Mouse (Mus musculus): Measurements from ENCODE around the gene Nt5c3. TPM values are rescaled to one million over a fixed set of nuclear protein-coding genes. Genes with fewer than 3 reads are reported as not detected.

Gene Nt5c3
- total RNA-seq, 1 experiment, result 15.6 TPM

DNA sequence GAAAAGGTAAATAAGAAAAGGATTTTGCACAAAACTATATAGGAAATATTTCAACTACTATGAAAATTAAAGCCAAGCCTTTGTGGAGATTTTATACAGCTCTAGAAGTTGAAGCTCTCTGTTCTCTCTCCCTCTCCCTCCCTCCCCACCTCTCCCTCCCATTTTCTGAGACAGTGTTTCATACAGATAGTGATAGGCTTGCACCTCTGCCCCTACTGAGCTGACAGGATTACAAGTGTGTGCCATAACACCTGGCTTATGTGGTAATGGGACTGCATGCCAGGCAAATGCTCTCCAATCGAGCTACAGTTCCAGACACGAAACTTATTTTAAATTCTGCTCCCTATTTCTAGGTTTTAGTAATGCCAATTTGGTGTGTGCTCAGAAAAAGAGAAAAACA is 12.8 kb downstream of the Nt5c3 start:
- no peak overlapping the region for H3K4me3 ChIP-seq (ENCODE audit: insufficient read depth in 1 of 2, low read depth in 1 of 2, low read length in 2 of 2, poor library complexity in 1 of 2, severe bottlenecking in 1 of 2)
- H3K9me3 ChIP-seq (ENCODE audit: control insufficient read depth, insufficient read depth, low read depth, low read length), result no peaks in the 10 kb centered on the region
- H3K27ac ChIP-seq (ENCODE audit: insufficient read depth, low read depth, low read length, poor library complexity, severe bottlenecking), result no peak overlapping the region
- H3K4me1 ChIP-seq (ENCODE audit: control insufficient read depth in 2 of 2, insufficient read depth in 2 of 2, low read length in 2 of 2, poor library complexity in 1 of 2), result no peaks in the 10 kb centered on the region
- no peak for DNase-seq (ENCODE audit: low read depth, low spot score)
- in situ Hi-C loops (cut with MboI; ENCODE audit: low sequenced_read_pairs in 2 of 2, unreplicated experiment in 2 of 2), result no loop called here
- H3K36me3 ChIP-seq (ENCODE audit: control insufficient read depth, insufficient read depth, low read length, poor library complexity, severe bottlenecking), result no peaks in the 10 kb centered on the region
- TF ChIP-seq HCFC1 (IDR thresholded peaks at IDR 0.05; ENCODE audit: borderline replicate concordance, insufficient read depth, low read length), result no peak
- no peak for TF ChIP-seq ZNF384 (IDR thresholded peaks at IDR 0.05; ENCODE audit: low read depth, low read length)
- TF ChIP-seq ZC3H11A (IDR thresholded peaks at IDR 0.05; ENCODE audit: borderline replicate concordance, low read depth, low read length), result no peak
- TF ChIP-seq MAFK (IDR thresholded peaks at IDR 0.05; ENCODE audit: insufficient read depth, low read depth, low read length), result no peak
- H3K9ac ChIP-seq (ENCODE audit: insufficient read depth, low read depth, low read length, poor library complexity, severe bottlenecking), result no peak overlapping the region

DNA sequence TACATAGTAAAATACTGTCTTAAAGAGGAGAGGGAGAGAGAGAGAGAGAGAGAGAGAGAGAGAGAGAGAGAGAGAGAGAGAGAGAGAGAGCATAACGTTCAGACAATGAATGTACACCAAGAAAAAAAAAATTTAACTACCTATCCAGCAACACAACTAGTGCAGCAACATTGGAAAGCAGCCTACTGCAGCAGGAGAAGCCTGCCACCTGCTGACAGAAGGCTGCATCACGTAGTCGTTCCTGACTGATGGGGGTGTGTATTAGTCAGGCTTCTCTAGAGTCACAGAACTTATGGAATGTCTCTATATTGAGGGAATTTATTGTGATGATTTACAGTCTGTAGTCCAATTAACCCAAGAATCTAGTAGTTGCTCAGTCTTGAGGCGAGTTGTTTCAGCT is 14.8 kb downstream of the Nt5c3 start:
- H3K27ac ChIP-seq (ENCODE audit: insufficient read depth, low read depth, low read length, poor library complexity, severe bottlenecking), result no peak overlapping the region
- H3K9ac ChIP-seq (ENCODE audit: insufficient read depth, low read depth, low read length, poor library complexity, severe bottlenecking), result no peak overlapping the region
- no peaks in the 10 kb centered on the region for H3K4me1 ChIP-seq (ENCODE audit: control insufficient read depth in 2 of 2, insufficient read depth in 2 of 2, low read length in 2 of 2, poor library complexity in 1 of 2)
- TF ChIP-seq ZNF384 (IDR thresholded peaks at IDR 0.05; ENCODE audit: low read depth, low read length) (no peak), CHD2 (IDR thresholded peaks at IDR 0.05; ENCODE audit: low read depth, low read length) (no peak), ZC3H11A (IDR thresholded peaks at IDR 0.05; ENCODE audit: borderline replicate concordance, low read depth, low read length) (no peak), MAFK (IDR thresholded peaks at IDR 0.05; ENCODE audit: insufficient read depth, low read depth, low read length) (no peak), HCFC1 (IDR thresholded peaks at IDR 0.05; ENCODE audit: borderline replicate concordance, insufficient read depth, low read length) (no peak)
- peak; percentile 25 for DNase-seq (ENCODE audit: low read depth, low spot score)
- in situ Hi-C loops (cut with MboI; ENCODE audit: low sequenced_read_pairs in 2 of 2, unreplicated experiment in 2 of 2), result loop anchor here in 1 of 2 experiments (10.0 kb wide), 1 partner anchor 104 kb away; no protein-coding TSS in a partner anchor
- no peaks in the 10 kb centered on the region for H3K36me3 ChIP-seq (ENCODE audit: control insufficient read depth, insufficient read depth, low read length, poor library complexity, severe bottlenecking)
- H3K9me3 ChIP-seq (ENCODE audit: control insufficient read depth, insufficient read depth, low read depth, low read length), result no peaks in the 10 kb centered on the region
- no peak overlapping the region for H3K4me3 ChIP-seq (ENCODE audit: insufficient read depth in 1 of 2, low read depth in 1 of 2, low read length in 2 of 2, poor library complexity in 1 of 2, severe bottlenecking in 1 of 2)

DNA sequence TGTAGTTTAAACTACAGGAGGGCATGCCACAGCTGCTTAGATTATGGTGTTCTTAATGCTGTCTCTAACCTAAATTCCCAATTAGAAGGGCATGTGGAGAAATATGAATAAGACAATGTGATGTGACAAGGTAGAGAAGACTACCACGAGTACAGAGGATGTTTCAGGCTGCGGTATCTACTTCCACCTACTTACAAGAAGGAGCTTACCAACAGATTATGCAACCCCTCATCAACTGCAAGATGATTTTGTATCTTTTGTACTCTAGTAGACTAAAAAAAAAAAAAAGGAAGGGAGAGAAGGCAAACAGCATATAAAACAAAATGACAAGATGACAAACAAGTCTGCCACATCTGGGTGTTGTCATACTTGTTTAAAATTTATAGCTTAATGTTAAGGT is 15.3 kb downstream of the Nt5c3 start:
- H3K9me3 ChIP-seq (ENCODE audit: control insufficient read depth, insufficient read depth, low read depth, low read length), result no peaks in the 10 kb centered on the region
- H3K4me3 ChIP-seq (ENCODE audit: insufficient read depth in 1 of 2, low read depth in 1 of 2, low read length in 2 of 2, poor library complexity in 1 of 2, severe bottlenecking in 1 of 2), result no peak overlapping the region
- H3K4me1 ChIP-seq (ENCODE audit: control insufficient read depth in 2 of 2, insufficient read depth in 2 of 2, low read length in 2 of 2, poor library complexity in 1 of 2), result no peaks in the 10 kb centered on the region
- H3K27ac ChIP-seq (ENCODE audit: insufficient read depth, low read depth, low read length, poor library complexity, severe bottlenecking), result no peak overlapping the region
- no peak overlapping the region for H3K9ac ChIP-seq (ENCODE audit: insufficient read depth, low read depth, low read length, poor library complexity, severe bottlenecking)
- no peaks in the 10 kb centered on the region for H3K36me3 ChIP-seq (ENCODE audit: control insufficient read depth, insufficient read depth, low read length, poor library complexity, severe bottlenecking)
- TF ChIP-seq CHD2 (IDR thresholded peaks at IDR 0.05; ENCODE audit: low read depth, low read length) (no peak), ZC3H11A (IDR thresholded peaks at IDR 0.05; ENCODE audit: borderline replicate concordance, low read depth, low read length) (no peak), ZNF384 (IDR thresholded peaks at IDR 0.05; ENCODE audit: low read depth, low read length) (no peak), MAFK (IDR thresholded peaks at IDR 0.05; ENCODE audit: insufficient read depth, low read depth, low read length) (no peak), HCFC1 (IDR thresholded peaks at IDR 0.05; ENCODE audit: borderline replicate concordance, insufficient read depth, low read length) (no peak)
- in situ Hi-C loops (cut with MboI; ENCODE audit: low sequenced_read_pairs in 2 of 2, unreplicated experiment in 2 of 2), result loop anchor here in 1 of 2 experiments (10.0 kb wide), 1 partner anchor 104 kb away; no protein-coding TSS in a partner anchor
- no peak for DNase-seq (ENCODE audit: low read depth, low spot score)

DNA sequence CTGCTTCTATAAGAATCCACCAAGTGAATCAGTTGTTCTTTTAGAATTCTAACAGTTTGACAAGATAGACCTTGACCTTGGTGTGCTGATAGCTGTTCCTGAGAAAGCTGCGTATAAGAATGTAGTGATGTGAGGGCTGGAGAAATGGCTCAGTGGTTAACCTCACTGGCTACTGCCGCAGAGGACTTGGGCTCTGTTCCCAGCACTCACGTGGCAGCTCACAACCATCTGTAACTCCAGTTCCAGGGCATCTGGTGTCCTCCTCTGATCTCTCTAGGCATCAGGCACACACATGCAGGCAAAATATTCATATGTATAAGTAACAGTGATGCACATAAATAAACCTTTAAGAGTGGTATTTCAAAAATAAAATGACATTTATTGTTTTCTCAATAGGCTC is 15.8 kb downstream of the Nt5c3 start:
- in situ Hi-C loops (cut with MboI; ENCODE audit: low sequenced_read_pairs in 2 of 2, unreplicated experiment in 2 of 2), result loop anchor here in 1 of 2 experiments (10.0 kb wide), 1 partner anchor 103 kb away; no protein-coding TSS in a partner anchor
- TF ChIP-seq ZC3H11A (IDR thresholded peaks at IDR 0.05; ENCODE audit: borderline replicate concordance, low read depth, low read length) (no peak), ZNF384 (IDR thresholded peaks at IDR 0.05; ENCODE audit: low read depth, low read length) (no peak), CHD2 (IDR thresholded peaks at IDR 0.05; ENCODE audit: low read depth, low read length) (no peak), HCFC1 (IDR thresholded peaks at IDR 0.05; ENCODE audit: borderline replicate concordance, insufficient read depth, low read length) (no peak), MAFK (IDR thresholded peaks at IDR 0.05; ENCODE audit: insufficient read depth, low read depth, low read length) (no peak)
- Histone ChIP-seq H3K4me1 (ENCODE audit: control insufficient read depth in 2 of 2, insufficient read depth in 2 of 2, low read length in 2 of 2, poor library complexity in 1 of 2) (no peaks in the 10 kb centered on the region), H3K9me3 (ENCODE audit: control insufficient read depth, insufficient read depth, low read depth, low read length) (no peaks in the 10 kb centered on the region), H3K36me3 (ENCODE audit: control insufficient read depth, insufficient read depth, low read length, poor library complexity, severe bottlenecking) (no peaks in the 10 kb centered on the region), H3K9ac (ENCODE audit: insufficient read depth, low read depth, low read length, poor library complexity, severe bottlenecking) (no peak overlapping the region), H3K4me3 (ENCODE audit: insufficient read depth in 1 of 2, low read depth in 1 of 2, low read length in 2 of 2, poor library complexity in 1 of 2, severe bottlenecking in 1 of 2) (no peak overlapping the region), H3K27ac (ENCODE audit: insufficient read depth, low read depth, low read length, poor library complexity, severe bottlenecking) (no peak overlapping the region)
- DNase-seq (ENCODE audit: low read depth, low spot score), result no peak

Measured in ES-E14 (cell line).